Mouse (Mus musculus): Measurements from ENCODE around the gene Ankrd37.

GRCm38 (mm10) chr8:45990631-45991310 lies 14.7 kb downstream of the Ankrd37 start:
- TF ChIP-seq CTCF (IDR thresholded peaks at IDR 0.05 in 2 of 3, conservative IDR thresholded peaks at IDR 0.05 in 1 of 3; ENCODE audit: control insufficient read depth in 1 of 3, insufficient read depth in 1 of 3, low read depth in 2 of 3, low read length in 3 of 3, poor library complexity in 1 of 3, severe bottlenecking in 1 of 3) (no peak), POLR2A (IDR thresholded peaks at IDR 0.05; ENCODE audit: control insufficient read depth in 1 of 2, insufficient read depth in 1 of 2, low read depth in 1 of 2, low read length in 2 of 2, poor library complexity in 1 of 2) (no peak), ZKSCAN1 (IDR thresholded peaks at IDR 0.05; ENCODE audit: low read depth, low read length) (no peak), POLR2AphosphoS2 (IDR thresholded peaks at IDR 0.05; ENCODE audit: low read length) (no peak), MAZ (IDR thresholded peaks at IDR 0.05; ENCODE audit: low read depth, low read length) (no peak), RAD21 (IDR thresholded peaks at IDR 0.05; ENCODE audit: low read depth, low read length) (no peak)

Data from MEL (cell line).